8 mouse cellular contexts compared by ENCODE assay signal in genomic region chr8:122106270-122106669, GRCm38 (mm10).
DNase-seq lines count a peak whose midpoint lies in the region; ATAC-seq lines count a peak whose summit lies in the region.

No protein-coding gene starts in this region.

- H3K9me3 ChIP-seq in liver, embryonic 12.5 days (replicated peaks), result no peaks in the 10 kb centered on the region
- no peaks in the 10 kb centered on the region for H3K9me3 ChIP-seq in heart, embryonic 14.5 days (ENCODE audit: control insufficient read depth, low read length)
- no peaks in the 10 kb centered on the region for H3K9me3 ChIP-seq in stomach, embryonic 14.5 days (ENCODE audit: control insufficient read depth, low read depth, low read length)

- H3K36me3 ChIP-seq in liver, embryonic 12.5 days, result no peaks in the 10 kb centered on the region
- no peaks in the 10 kb centered on the region for H3K36me3 ChIP-seq in heart, embryonic 14.5 days (ENCODE audit: control insufficient read depth, insufficient read depth, low read length)
- H3K36me3 ChIP-seq in stomach, embryonic 14.5 days (ENCODE audit: control insufficient read depth, insufficient read depth, low read length), result no peaks in the 10 kb centered on the region

- peak; percentile 37 for DNase-seq in liver
- DNase-seq in brain, adult 2 months (ENCODE audit: low read depth, low spot score), result peak; percentile 45
- peak; percentile 39 to 80 for DNase-seq in layer of hippocampus, adult 18-20 months (ENCODE audit: low spot score in 2 of 2)
- DNase-seq in left cerebral cortex, postnatal 25 days (ENCODE audit: low spot score in 2 of 2), result no peak
- no peak for DNase-seq in thymus, postnatal 25 days

- no peak overlapping the region for H3K27ac ChIP-seq in liver, embryonic 12.5 days
- H3K27ac ChIP-seq in heart, embryonic 14.5 days (replicated peaks in 1 of 2; ENCODE audit: control insufficient read depth in 1 of 2, insufficient read depth in 1 of 2, low read depth in 2 of 2, low read length in 2 of 2), result peak overlapping the region; percentile 30 to 73; a peak in 3 of 4 replicates
- H3K27ac ChIP-seq in stomach, embryonic 14.5 days (ENCODE audit: low read length), result no peak overlapping the region

- intact Hi-C loops in left cerebral cortex, postnatal 25 days (cut with DNase I), result no loop called here

- H3K4me2 ChIP-seq in liver, embryonic 12.5 days, result no peak overlapping the region
- peak overlapping the region; percentile 26; the same call in 1 of the 2 replicates for H3K4me2 ChIP-seq in heart, embryonic 14.5 days (ENCODE audit: low read length)
- no peak overlapping the region for H3K4me2 ChIP-seq in stomach, embryonic 14.5 days (replicated peaks; ENCODE audit: low read depth, low read length)

- H3K4me1 ChIP-seq in liver, embryonic 12.5 days, result 0 out of 2 replicates have a peak, but pooled peaks cover 9% of the 10 kb centered on the region
- H3K4me1 ChIP-seq in heart, embryonic 14.5 days (ENCODE audit: control insufficient read depth in 2 of 2, insufficient read depth in 2 of 2, low read length in 2 of 2), result peaks cover 43 to 49% of the 10 kb centered on the region in 2 experiments
- H3K4me1 ChIP-seq in stomach, embryonic 14.5 days (ENCODE audit: control insufficient read depth, insufficient read depth, low read length), result peaks cover 34% of the 10 kb centered on the region

- no peak for ATAC-seq in liver, embryonic 12.5 days
- ATAC-seq in heart, embryonic 14.5 days (ENCODE audit: insufficient number of reproducible peaks, insufficient read depth, low FRiP score, low read depth), result peak; percentile 73
- ATAC-seq in stomach, embryonic 14.5 days (ENCODE audit: insufficient number of reproducible peaks, insufficient read depth, low FRiP score, low read depth), result peak; percentile 28; the same call in 1 of the 2 replicates

- H3K4me3 ChIP-seq in liver, embryonic 12.5 days, result no peak overlapping the region
- no peak overlapping the region for H3K4me3 ChIP-seq in heart, embryonic 14.5 days (ENCODE audit: control insufficient read depth in 1 of 2, insufficient read depth in 1 of 2, low read depth in 1 of 2, low read length in 2 of 2)
- no peak overlapping the region for H3K4me3 ChIP-seq in stomach, embryonic 14.5 days (ENCODE audit: low read depth, low read length)

- H3K9ac ChIP-seq in liver, embryonic 12.5 days, result no peak overlapping the region
- no peak overlapping the region for H3K9ac ChIP-seq in heart, embryonic 14.5 days (ENCODE audit: low read length)
- no peak overlapping the region for H3K9ac ChIP-seq in stomach, embryonic 14.5 days (replicated peaks; ENCODE audit: low read depth, low read length)

- 0 out of 2 replicates have a peak, but pooled peaks cover 10% of the 10 kb centered on the region for H3K27me3 ChIP-seq in liver, embryonic 12.5 days (replicated peaks)
- H3K27me3 ChIP-seq in heart, embryonic 14.5 days (ENCODE audit: control insufficient read depth, insufficient read depth, low read length), result no peaks in the 10 kb centered on the region
- no peaks in the 10 kb centered on the region for H3K27me3 ChIP-seq in stomach, embryonic 14.5 days (ENCODE audit: control insufficient read depth, insufficient read depth, low read length)

- WGBS in liver, embryonic 12.5 days (ENCODE audit: insufficient replicate concordance), result 46% methylated on average over 9 of the region's 9 CpGs
- WGBS in heart, embryonic 14.5 days, result 14% methylated on average over 9 of the region's 9 CpGs
- WGBS in stomach, embryonic 14.5 days, result 11% methylated on average over 9 of the region's 9 CpGs

Comparison
In these comparisons a context has a peak if more than half of its experiments do, and no peak if none do; other contexts are left out.
1. DNase-seq: peak in liver (single experiment), brain, adult 2 months (single experiment) and layer of hippocampus, adult 18-20 months (2 of 2); none in left cerebral cortex, postnatal 25 days (0 of 2) and thymus, postnatal 25 days (single experiment).
2. H3K27ac ChIP-seq: peak in heart, embryonic 14.5 days (2 of 2); none in liver, embryonic 12.5 days (single experiment) and stomach, embryonic 14.5 days (single experiment).